Mouse (Mus musculus) urinary bladder, postnatal 36 days (tissue): ENCODE measurements around the gene Crhbp.
A peak's percentile ranks its signal among the peaks of the same experiment; 100 is the strongest.

ENCODE experiments used
- DNase-seq, 2 experiments: peaks; one replicate each; pipeline ENCODE4 v3.0.0; 2022; ENCODE audit warnings: low spot score in 2 of 2, mixed read lengths in 1 of 2

Gene Crhbp

GRCm38 (mm10) chr13:95444824-95445223, at the start of gene Crhbp:
Crhbp (minus strand) TSS chr13:95444924.
- no peak for DNase-seq

- DNase-seq = no peak
These were observed 48.6 kb upstream of the Crhbp start for GRCm38 (mm10) chr13:95493296-95493695.

GRCm38 (mm10) chr13:95491327-95491726, 46.6 kb upstream of the Crhbp start:
- DNase-seq = no peak

GRCm38 (mm10) chr13:95484664-95485063, 39.9 kb upstream of the Crhbp start:
- DNase-seq = no peak

- DNase-seq = peak; percentile 75
These were observed 36.7 kb upstream of the Crhbp start for GRCm38 (mm10) chr13:95481428-95481827.

GRCm38 (mm10) chr13:95478671-95479413, 34.1 kb upstream of the Crhbp start, which contains the start of gene S100z:
S100z (minus strand) TSS chr13:95478721.
- no peak for DNase-seq

GRCm38 (mm10) chr13:95477173-95477572, 32.4 kb upstream of the Crhbp start:
- no peak for DNase-seq

GRCm38 (mm10) chr13:95475124-95475523, 30.4 kb upstream of the Crhbp start:
- no peak for DNase-seq

- DNase-seq = no peak
These were observed 29.6 kb upstream of the Crhbp start for GRCm38 (mm10) chr13:95474294-95474693.

GRCm38 (mm10) chr13:95470970-95471369, 26.2 kb upstream of the Crhbp start:
- no peak for DNase-seq

- DNase-seq = no peak
These were observed 6.8 kb upstream of the Crhbp start for GRCm38 (mm10) chr13:95451529-95451928.

- DNase-seq = no peak
These were observed 6.0 kb upstream of the Crhbp start for GRCm38 (mm10) chr13:95450636-95451210.

GRCm38 (mm10) chr13:95449730-95450129, 5.0 kb upstream of the Crhbp start:
- DNase-seq = no peak

- DNase-seq = no peak
These were observed 433 bp downstream of the Crhbp start for GRCm38 (mm10) chr13:95444291-95444690.

GRCm38 (mm10) chr13:95443376-95444233, 1.1 kb downstream of the Crhbp start:
- no peak for DNase-seq

- DNase-seq = no peak
These were observed 1.8 kb downstream of the Crhbp start for GRCm38 (mm10) chr13:95442901-95443300.

GRCm38 (mm10) chr13:95439569-95439968, 5.2 kb downstream of the Crhbp start:
- DNase-seq = no peak

GRCm38 (mm10) chr13:95431760-95432159, 13.0 kb downstream of the Crhbp start:
- DNase-seq = no peak

- no peak for DNase-seq
These were observed 17.2 kb downstream of the Crhbp start for GRCm38 (mm10) chr13:95427499-95427898.

- no peak for DNase-seq
These were observed 18.3 kb downstream of the Crhbp start for GRCm38 (mm10) chr13:95426421-95426820.

- no peak for DNase-seq
These were observed 19.2 kb downstream of the Crhbp start for GRCm38 (mm10) chr13:95425484-95425883.

- no peak for DNase-seq
These were observed 19.8 kb downstream of the Crhbp start for GRCm38 (mm10) chr13:95424932-95425331.
